Mouse (Mus musculus) neural tube, embryonic 15.5 days (tissue): ENCODE results near the gene Olfr288. TPM values are rescaled to one million over a fixed set of nuclear protein-coding genes. Genes with fewer than 3 reads are reported as not detected.

Experiments
- ATAC-seq: fragments of 200-750 bp; cut with Nextera tagmentation; 2 replicates; pipeline ENCODE4 v1.8.0; 2017; ENCODE audit warnings: mild to moderate bottlenecking, moderate TSS enrichment, moderate library complexity; ENCODE audit not compliant: low FRiP score
- H3K27ac ChIP-seq: fragments of 300-500 bp; sonication (generic); replicated peaks from 2 replicates; pipeline ENCODE4 v1.5.1; 2015; ENCODE audit warnings: mild to moderate bottlenecking, inconsistent platforms
- H3K27me3 ChIP-seq: fragments of 300-500 bp; sonication (generic); replicated peaks from 2 replicates; pipeline ENCODE4 v1.6.1; 2015; ENCODE audit warnings: inconsistent platforms
- H3K36me3 ChIP-seq: fragments of 300-500 bp; sonication (generic); 2 replicates; pipeline ENCODE4 v1.6.1; 2015; ENCODE audit warnings: inconsistent platforms
- H3K4me1 ChIP-seq: fragments of 300-500 bp; sonication (generic); 2 replicates; pipeline ENCODE4 v1.6.1; 2015; ENCODE audit warnings: inconsistent platforms
- H3K4me2 ChIP-seq: fragments of 300-500 bp; sonication (generic); 2 replicates; pipeline ENCODE4 v1.6.1; 2015; ENCODE audit warnings: inconsistent platforms, mild to moderate bottlenecking, moderate library complexity
- H3K4me3 ChIP-seq: fragments of 300-500 bp; sonication (generic); replicated peaks from 2 replicates; pipeline ENCODE4 v1.5.1; 2015; ENCODE audit warnings: mild to moderate bottlenecking, inconsistent platforms
- H3K9ac ChIP-seq: fragments of 300-500 bp; sonication (generic); replicated peaks from 2 replicates; pipeline ENCODE4 v1.6.1; 2015; ENCODE audit warnings: mild to moderate bottlenecking, inconsistent platforms
- H3K9me3 ChIP-seq: fragments of 300-500 bp; sonication (generic); replicated peaks from 2 replicates; pipeline ENCODE4 v1.6.1; 2016; ENCODE audit warnings: inconsistent platforms
- WGBS: fragments of 180-500 bp; shearing (Covaris S2); methylation state at CpG from one replicate; pipeline ENCODE4 v1.1.7; 2015; ENCODE audit warnings: mixed read lengths; 5-methylcytosine and 5-hydroxymethylcytosine counted together
- polyA plus RNA-seq: library from polyadenylated mRNA; unstranded; fragments of >200 nt; fragmentation: Nextera tagmentation; extraction: Ambion mirVana; gene quantifications from 2 replicates; pipeline ENCODE4 v1.2.1, GENCODE M21; 2015

Olfr288 gene
- polyA plus RNA-seq, 1 experiment from 2014 or later: not detected

DNA sequence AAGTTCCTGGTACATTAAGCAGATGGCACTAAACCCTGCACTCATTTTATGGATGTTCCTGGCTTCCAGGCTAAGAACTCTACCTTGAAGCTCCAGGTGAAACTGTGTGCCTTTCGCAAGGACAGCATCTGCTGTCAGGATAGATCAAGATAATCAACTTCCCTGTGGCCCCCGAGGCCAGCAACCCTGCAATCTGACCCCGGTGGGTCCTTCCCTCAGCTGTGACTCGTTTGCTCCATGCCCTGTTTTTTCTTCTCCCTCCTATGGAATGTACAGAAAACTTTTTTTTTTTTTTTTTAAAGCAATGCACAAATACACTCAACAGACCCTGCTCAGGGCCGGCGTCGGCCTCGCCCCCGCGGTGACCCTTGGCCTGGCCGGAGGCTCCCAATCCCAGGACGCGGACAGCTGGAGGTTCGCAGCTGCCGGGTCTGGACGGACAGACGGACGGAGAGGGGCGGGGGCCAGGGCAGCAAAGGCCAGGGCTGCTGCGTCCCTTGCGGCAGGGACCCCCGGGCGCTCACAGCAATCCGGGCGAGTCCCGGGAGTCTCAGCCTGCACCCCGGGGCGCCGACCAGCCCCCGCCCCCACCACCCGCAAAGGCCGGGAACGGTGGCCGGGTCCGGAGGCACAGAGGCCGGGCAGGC, 50.4 kb downstream of the Olfr288 start:
- 2% methylated on average over 32 of the region's 36 CpGs for WGBS
- H3K36me3 ChIP-seq: peaks cover 21% of the 10 kb centered on the region

DNA sequence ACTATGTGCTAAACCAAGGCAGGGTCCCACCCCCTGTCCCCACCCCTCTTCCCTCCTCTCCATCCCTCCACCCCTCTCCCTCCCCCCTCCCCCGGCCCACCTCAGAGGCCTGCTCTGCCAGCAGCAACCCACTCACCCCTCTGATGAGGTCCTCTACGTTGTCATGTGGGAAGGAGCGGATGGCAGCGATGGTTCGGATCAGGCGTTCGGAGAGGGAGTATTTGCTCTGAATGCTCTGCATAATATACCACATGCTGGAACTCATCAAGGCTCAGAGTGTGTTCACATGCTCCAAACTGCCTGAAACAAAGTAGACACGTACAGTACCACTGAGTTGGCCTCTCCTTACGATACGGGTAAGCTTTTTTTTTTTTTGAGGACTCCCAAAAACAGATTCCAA, 52.8 kb downstream of the Olfr288 start:
- H3K4me3 ChIP-seq: no peak overlapping the region
- 87% methylated on average over 9 of the region's 10 CpGs for WGBS

More for the DNA sequence above, 50.4 kb downstream of the Olfr288 start:
- peak overlapping the region; percentile 84 for H3K4me2 ChIP-seq
- ATAC-seq: peak; percentile 16
- H3K27ac ChIP-seq: peak overlapping the region; percentile 77
- H3K9me3 ChIP-seq: no peaks in the 10 kb centered on the region
- no peaks in the 10 kb centered on the region for H3K27me3 ChIP-seq
- peak overlapping the region; percentile 85 for H3K4me3 ChIP-seq
- peaks cover 15% of the 10 kb centered on the region for H3K4me1 ChIP-seq
- peak overlapping the region; percentile 96 for H3K9ac ChIP-seq

GRCm38 (mm10) chr15:98140809-98141208, 54.5 kb downstream of the Olfr288 start:
- WGBS: 95% methylated on average over 5 of the region's 5 CpGs
- ATAC-seq: no peak
- no peak overlapping the region for H3K4me2 ChIP-seq
- no peak overlapping the region for H3K27ac ChIP-seq
- no peaks in the 10 kb centered on the region for H3K9me3 ChIP-seq
- no peak overlapping the region for H3K4me3 ChIP-seq
- peaks cover 59% of the 10 kb centered on the region for H3K36me3 ChIP-seq
- peaks cover 11% of the 10 kb centered on the region for H3K4me1 ChIP-seq
- H3K27me3 ChIP-seq: no peaks in the 10 kb centered on the region
- no peak overlapping the region for H3K9ac ChIP-seq

More for the DNA sequence above, 52.8 kb downstream of the Olfr288 start:
- Histone ChIP-seq H3K9ac (no peak overlapping the region), H3K9me3 (no peaks in the 10 kb centered on the region), H3K36me3 (peaks cover 43% of the 10 kb centered on the region), H3K4me1 (peaks cover 15% of the 10 kb centered on the region), H3K27me3 (no peaks in the 10 kb centered on the region), H3K4me2 (no peak overlapping the region), H3K27ac (no peak overlapping the region)
- no peak for ATAC-seq

- no peaks in the 10 kb centered on the region for H3K27me3 ChIP-seq
- peaks cover 69% of the 10 kb centered on the region for H3K36me3 ChIP-seq
- no peak overlapping the region for H3K4me2 ChIP-seq
- ATAC-seq: no peak
- no peak overlapping the region for H3K4me3 ChIP-seq
- no peaks in the 10 kb centered on the region for H3K9me3 ChIP-seq
- peaks cover 8% of the 10 kb centered on the region for H3K4me1 ChIP-seq
- 62% methylated on average over 7 of the region's 7 CpGs for WGBS
- no peak overlapping the region for H3K9ac ChIP-seq
- no peak overlapping the region for H3K27ac ChIP-seq
Observed at GRCm38 (mm10) chr15:98139763-98140162, 55.6 kb downstream of the Olfr288 start.

GRCm38 (mm10) chr15:98136871-98137270, 58.5 kb downstream of the Olfr288 start:
- no peak for ATAC-seq
- Histone ChIP-seq H3K9me3 (no peaks in the 10 kb centered on the region), H3K27me3 (no peaks in the 10 kb centered on the region), H3K4me1 (no peaks in the 10 kb centered on the region), H3K36me3 (peaks cover 91% of the 10 kb centered on the region), H3K4me2 (no peak overlapping the region), H3K4me3 (no peak overlapping the region), H3K9ac (no peak overlapping the region), H3K27ac (no peak overlapping the region)
- WGBS: 94% methylated on average over 9 of the region's 9 CpGs

Other genes with a start within 250 kb of the Olfr288 start
- 48.0 and 48.6 TPM in 2 replicates for gene Tmem106c, start 231.3 kb downstream of the Olfr288 start, polyA plus RNA-seq
- gene Col2a1, start 190.8 kb downstream of the Olfr288 start, polyA plus RNA-seq: 33.8 and 62.9 TPM in 2 replicates
- 85.6 and 94.3 TPM in 2 replicates for gene Pfkm, start 103.0 kb downstream of the Olfr288 start, polyA plus RNA-seq
- gene Senp1, start 101.8 kb downstream of the Olfr288 start, polyA plus RNA-seq: 16.8 and 22.5 TPM in 2 replicates
- 61.9 and 62.5 TPM in 2 replicates for gene Asb8, start 29.9 kb downstream of the Olfr288 start, polyA plus RNA-seq
- 98.5 and 116 TPM in 2 replicates for gene Ccdc184, start 28.4 kb downstream of the Olfr288 start, polyA plus RNA-seq
- gene Gm44579, start 25.4 kb upstream of the Olfr288 start, polyA plus RNA-seq: 0.13 TPM in 1 of 2 replicates, not detected in the other
- gene Olfr287, start 25.5 kb upstream of the Olfr288 start, polyA plus RNA-seq: 0.35 and 0.46 TPM in 2 replicates
- gene Olfr286, start 38.9 kb upstream of the Olfr288 start, polyA plus RNA-seq: 0.06 TPM in 1 of 2 replicates, not detected in the other
- not detected in 2 replicates for gene H1fnt, start 61.8 kb upstream of the Olfr288 start, polyA plus RNA-seq
- 10.3 and 11.6 TPM in 2 replicates for gene Zfp641, start 100.6 kb upstream of the Olfr288 start, polyA plus RNA-seq
- not detected in 2 replicates for gene Olfr285, start 121.8 kb upstream of the Olfr288 start, polyA plus RNA-seq
- gene Olfr284, start 145.4 kb upstream of the Olfr288 start, polyA plus RNA-seq: not detected in 2 replicates
- gene Olfr283, start 185.4 kb upstream of the Olfr288 start, polyA plus RNA-seq: not detected in 2 replicates
- gene Olfr282, start 235.7 kb upstream of the Olfr288 start, polyA plus RNA-seq: not detected in 2 replicates